Mouse (Mus musculus): Measurements from ENCODE around the gene Cyp2s1. TPM values are rescaled to one million over a fixed set of nuclear protein-coding genes. Genes with fewer than 3 reads are reported as not detected.

The Cyp2s1 gene
- polyA plus RNA-seq (2012; rRNA removed), result 0.18 and 0.30 TPM in 2 replicates

DNA sequence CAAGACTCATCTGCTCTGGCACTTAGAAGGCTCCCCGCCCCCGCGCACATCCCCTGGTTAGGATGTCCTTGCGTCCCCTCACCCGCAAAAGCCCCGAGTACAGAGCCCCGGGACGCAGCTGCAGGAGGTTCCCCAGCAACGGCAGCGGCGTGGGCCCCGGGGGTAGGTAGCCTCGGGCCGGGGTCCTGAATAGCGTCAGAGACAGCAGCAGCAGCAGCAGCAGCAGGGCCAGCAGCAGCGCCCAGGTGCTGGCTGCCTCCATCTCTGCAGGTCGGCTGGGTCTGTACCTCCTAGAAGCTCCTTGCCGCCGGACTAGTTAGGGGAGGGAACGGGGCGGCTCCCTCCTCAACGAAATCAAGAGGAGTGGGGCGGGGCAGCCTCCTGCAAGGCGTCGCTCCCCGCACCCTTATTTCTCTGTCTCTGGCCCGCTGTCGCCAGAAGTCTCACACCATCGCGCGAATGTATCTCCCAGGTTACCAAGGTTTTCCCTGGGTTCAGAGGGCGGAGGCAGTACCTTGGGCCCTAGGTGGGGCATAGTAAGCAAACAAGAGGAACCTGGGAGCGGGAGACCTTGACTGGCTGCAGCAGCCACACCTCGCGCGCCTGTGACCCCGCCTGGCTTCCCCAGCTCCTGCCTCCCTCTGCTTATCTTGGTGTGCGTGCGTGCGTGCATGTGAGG is at the start of gene Cyp2s1:
Gene Cyp2s1 (minus strand): TSS at position 673 of the 679 bp plus-strand sequence.

DNA sequence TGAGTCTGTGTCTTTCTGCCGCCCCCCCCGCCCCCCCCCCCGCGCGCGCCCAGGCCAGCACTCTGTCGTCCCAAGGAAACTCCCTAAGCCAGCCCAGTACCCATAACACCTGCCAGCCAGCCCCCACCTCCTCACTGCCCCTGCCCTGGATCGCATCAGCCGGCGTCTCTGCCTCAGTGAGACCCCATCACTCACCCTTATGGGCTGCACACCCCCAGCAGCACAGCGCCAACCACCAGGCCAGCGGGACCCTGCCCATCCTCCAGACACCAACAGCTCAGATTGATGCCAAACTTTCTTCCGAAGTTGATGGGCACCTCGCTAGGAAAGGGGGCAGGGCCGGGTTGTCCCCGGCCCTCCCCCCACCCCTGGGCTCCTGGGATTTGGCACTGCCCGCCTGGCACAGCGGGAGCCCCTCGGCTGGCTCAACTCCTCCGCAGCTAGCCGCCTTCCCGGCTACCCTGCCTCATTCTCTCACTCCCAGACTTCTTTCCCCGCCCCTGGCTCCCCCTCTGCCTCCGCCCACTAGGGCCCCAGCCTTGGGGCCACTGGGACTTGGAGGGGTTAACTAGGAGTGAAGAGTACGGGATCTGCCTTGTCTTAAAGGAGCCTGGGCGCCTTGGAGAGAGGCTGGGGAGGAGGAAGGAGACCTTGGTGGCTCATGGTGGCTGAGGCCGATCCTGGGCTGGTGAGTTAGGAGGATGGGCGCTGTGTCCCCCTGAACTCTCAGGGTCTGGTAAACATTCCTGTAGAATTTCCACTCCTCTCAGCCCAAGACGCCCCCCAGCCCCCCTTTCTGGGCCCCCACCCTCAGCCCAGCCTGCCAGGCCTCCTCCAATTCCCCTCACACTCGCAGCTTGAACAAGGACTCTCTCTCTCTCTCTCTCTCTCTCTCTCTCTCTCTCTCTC is 28.2 kb downstream of the Cyp2s1 start, which contains the start of gene Axl:
Gene Axl (minus strand): TSS at position 486 of the 909 bp plus-strand sequence.

DNA sequence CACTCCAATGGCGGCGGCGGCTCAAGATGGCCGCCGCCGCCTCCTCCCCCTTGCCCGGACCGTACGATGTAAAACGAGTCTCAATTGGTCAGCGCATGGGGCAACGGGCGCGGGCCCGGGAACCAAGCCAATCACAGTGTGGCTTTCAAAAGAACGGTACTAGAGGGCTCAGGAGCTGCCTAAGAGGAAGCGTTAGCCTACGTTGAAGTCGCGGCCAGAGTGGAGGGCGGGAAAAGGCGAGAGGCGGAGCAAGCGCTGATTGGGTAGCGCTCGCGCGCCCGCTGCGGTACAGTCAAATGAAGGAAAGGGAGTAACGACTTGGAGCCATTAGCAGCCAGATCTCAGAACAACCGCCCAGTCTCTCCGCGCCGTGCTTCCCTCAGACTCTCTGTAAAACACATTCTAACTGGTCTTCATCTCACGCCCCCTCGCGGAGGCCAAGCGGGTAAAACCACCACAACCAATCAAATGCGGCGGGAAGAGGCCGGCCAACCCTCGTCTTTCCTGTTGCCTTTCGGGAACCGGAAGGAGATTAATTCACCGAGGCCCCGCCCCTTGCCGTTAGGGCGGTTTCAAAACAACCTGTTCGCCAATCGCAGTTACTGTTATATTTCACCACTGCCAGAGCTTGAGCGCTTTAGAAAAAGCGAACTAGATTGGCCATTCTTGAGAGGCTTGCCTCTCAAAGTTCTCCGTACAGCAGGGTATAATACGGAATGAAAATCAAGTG is 61.8 kb downstream of the Cyp2s1 start, which contains the start of gene Hnrnpul1:
Gene Hnrnpul1 (minus strand): TSS at position 20 of the 730 bp plus-strand sequence.

Other genes with a start within 250 kb of the Cyp2s1 start
- gene Erich4, start 201.0 kb downstream of the Cyp2s1 start, polyA plus RNA-seq (2012; rRNA removed), result 0.37 and 0.44 TPM in 2 replicates
- gene Dmac2, start 197.5 kb downstream of the Cyp2s1 start, polyA plus RNA-seq (2012; rRNA removed), result 7.3 and 8.6 TPM in 2 replicates
- gene B3gnt8, start 190.3 kb downstream of the Cyp2s1 start, polyA plus RNA-seq (2012; rRNA removed), result 1.2 and 1.4 TPM in 2 replicates
- gene Bckdha, start 157.9 kb downstream of the Cyp2s1 start, polyA plus RNA-seq (2012; rRNA removed), result 17.9 and 19.0 TPM in 2 replicates
- 31.7 and 35.9 TPM in 2 replicates for gene Exosc5, start 157.7 kb downstream of the Cyp2s1 start, polyA plus RNA-seq (2012; rRNA removed)
- 0.15 and 0.33 TPM in 2 replicates for gene Tmem91, start 141.7 kb downstream of the Cyp2s1 start, polyA plus RNA-seq (2012; rRNA removed)
- gene B9d2, start 136.1 kb downstream of the Cyp2s1 start, polyA plus RNA-seq (2012; rRNA removed), result 18.9 and 21.0 TPM in 2 replicates
- 13.6 and 20.5 TPM in 2 replicates for gene Tgfb1, start 129.9 kb downstream of the Cyp2s1 start, polyA plus RNA-seq (2012; rRNA removed)
- 14.8 and 16.3 TPM in 2 replicates for gene Ccdc97, start 97.8 kb downstream of the Cyp2s1 start, polyA plus RNA-seq (2012; rRNA removed)
- gene Hnrnpul1, start 62.2 kb downstream of the Cyp2s1 start, polyA plus RNA-seq (2012; rRNA removed), result 23.4 and 28.7 TPM in 2 replicates
- 5.3 and 6.2 TPM in 2 replicates for gene Axl, start 28.2 kb downstream of the Cyp2s1 start, polyA plus RNA-seq (2012; rRNA removed)
- 0.01 TPM in 2 replicates for gene Cyp2b10, start 80.7 kb upstream of the Cyp2s1 start, polyA plus RNA-seq (2012; rRNA removed)
- gene Cyp2b13, start 244.6 kb upstream of the Cyp2s1 start, polyA plus RNA-seq (2012; rRNA removed), result 0.11 and 0.15 TPM in 2 replicates

All from liver, embryonic 14 days (tissue).